Mouse (Mus musculus) forebrain, embryonic 11.5 days (tissue): Measurements from ENCODE around the gene Evi5. TPM values are rescaled to one million over a fixed set of nuclear protein-coding genes. Genes with fewer than 3 reads are reported as not detected.

Source experiments
- ATAC-seq: fragments of 200-750 bp; cut with Nextera tagmentation; replicated peaks from 2 replicates; pipeline ENCODE4 v1.8.0; 2017; ENCODE audit warnings: moderate TSS enrichment; ENCODE audit not compliant: low FRiP score
- DNase-seq: peaks from one replicate; pipeline ENCODE4 v3.0.0-alpha.2; 2017; ENCODE audit warnings: low spot score
- H3K27ac ChIP-seq: fragments of 300-500 bp; sonication (generic); 2 replicates; pipeline ENCODE4 v1.5.1; 2014; ENCODE audit warnings: low read depth, low read length
- H3K27me3 ChIP-seq: fragments of 300-500 bp; sonication (generic); 2 replicates; pipeline ENCODE4 v1.6.1; 2014; ENCODE audit warnings: mild to moderate bottlenecking, low read length, mixed read lengths; ENCODE audit not compliant: control insufficient read depth, insufficient read depth
- H3K36me3 ChIP-seq: fragments of 300-500 bp; sonication (generic); 2 replicates; pipeline ENCODE4 v1.6.1; 2014; ENCODE audit warnings: mild to moderate bottlenecking, low read length, moderate library complexity, mixed read lengths; ENCODE audit not compliant: control insufficient read depth, insufficient read depth
- H3K4me1 ChIP-seq: fragments of 300-500 bp; sonication (generic); replicated peaks from 2 replicates; pipeline ENCODE4 v1.6.1; 2014; ENCODE audit warnings: low read length, mixed read lengths; ENCODE audit not compliant: control insufficient read depth, insufficient read depth
- H3K4me2 ChIP-seq: fragments of 300-500 bp; sonication (generic); 2 replicates; pipeline ENCODE4 v1.6.1; 2014; ENCODE audit warnings: low read depth, mild to moderate bottlenecking, low read length, moderate library complexity, mixed read lengths; ENCODE audit not compliant: severe bottlenecking
- H3K4me3 ChIP-seq: fragments of 300-500 bp; sonication (generic); 2 replicates; pipeline ENCODE4 v1.5.1; 2014; ENCODE audit warnings: low read depth, low read length
- H3K9ac ChIP-seq: fragments of 300-500 bp; sonication (generic); 2 replicates; pipeline ENCODE4 v1.6.1; 2014; ENCODE audit warnings: low read length
- H3K9me3 ChIP-seq: fragments of 300-500 bp; sonication (generic); 2 replicates; pipeline ENCODE4 v1.6.1; 2016; ENCODE audit warnings: low read length, mixed read lengths; ENCODE audit not compliant: control insufficient read depth
- WGBS: fragments of 180-500 bp; shearing (Covaris S2); extraction: QIAGEN DNeasy Blood & Tissue Kit; methylation state at CpG from one replicate; pipeline ENCODE4 v1.1.7; 2014; 5-methylcytosine and 5-hydroxymethylcytosine counted together
- polyA plus RNA-seq: library from polyadenylated mRNA; unstranded; fragments of >200 nt; fragmentation: Nextera tagmentation; extraction: Ambion mirVana; gene quantifications from 2 replicates; pipeline ENCODE4 v1.2.1, GENCODE M21; 2014

Evi5 gene
- polyA plus RNA-seq, 1 experiment from 2014 or later = 50.7 TPM

DNA sequence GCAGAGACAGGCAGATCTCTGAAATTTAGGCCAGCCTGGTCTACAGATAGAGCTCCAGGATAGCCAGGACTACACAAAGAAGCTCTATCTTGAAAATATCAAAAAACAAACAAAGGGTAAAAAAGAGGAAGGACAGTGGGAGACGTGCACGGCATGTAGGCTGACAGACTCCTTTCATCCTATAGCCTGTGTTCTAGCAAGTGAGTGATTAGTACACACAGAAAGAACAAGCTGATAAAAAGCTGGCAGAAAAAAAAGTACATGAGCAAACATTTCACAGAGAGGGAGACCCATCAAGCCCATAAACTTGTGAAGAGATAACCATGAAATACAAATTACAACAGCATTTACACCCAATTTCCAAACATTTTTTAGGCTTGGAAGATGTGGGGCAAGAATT lies 163.2 kb downstream of the Evi5 start:
- H3K9me3 ChIP-seq = no peaks in the 10 kb centered on the region
- no peak for DNase-seq
- H3K27ac ChIP-seq = no peak overlapping the region
- H3K4me1 ChIP-seq = no peaks in the 10 kb centered on the region
- H3K4me2 ChIP-seq = no peak overlapping the region
- H3K4me3 ChIP-seq = no peak overlapping the region
- no peaks in the 10 kb centered on the region for H3K36me3 ChIP-seq
- no peak for ATAC-seq
- 78% methylated on average over 2 of the region's 2 CpGs for WGBS
- H3K9ac ChIP-seq = no peak overlapping the region
- H3K27me3 ChIP-seq = peaks cover 3% of the 10 kb centered on the region; the same call in 1 of the 2 replicates

DNA sequence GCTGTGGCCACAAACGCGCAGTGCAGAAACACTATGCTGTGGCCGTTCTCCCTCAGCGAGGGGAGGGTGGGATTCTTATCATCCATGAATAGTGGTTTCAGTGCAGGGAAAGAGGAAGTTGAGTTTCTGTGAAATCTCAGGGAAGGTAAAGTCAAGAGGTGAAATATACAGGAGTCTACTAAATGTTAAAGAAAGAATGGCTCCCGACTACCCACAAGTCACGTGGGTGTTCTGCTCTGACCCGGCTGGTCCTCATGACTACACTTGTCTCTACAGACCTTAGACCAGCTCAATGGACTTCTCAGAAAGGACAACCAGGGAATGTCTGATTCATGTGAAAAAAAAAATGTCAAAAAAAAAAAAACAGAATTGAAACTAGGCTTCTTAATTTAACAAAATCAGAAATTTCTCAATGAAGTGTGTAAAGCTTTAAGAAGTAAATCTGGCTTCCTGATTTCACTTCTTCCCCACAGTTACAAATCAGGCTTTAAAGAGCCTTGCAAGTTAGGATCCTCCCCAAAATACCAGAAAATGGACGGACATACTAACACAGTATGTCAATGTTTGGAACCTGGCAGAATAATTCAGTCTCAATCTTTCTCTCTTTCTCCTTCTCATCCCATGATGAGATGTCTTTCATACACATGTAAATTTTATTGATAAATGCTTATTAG lies 166.6 kb downstream of the Evi5 start:
- Histone ChIP-seq H3K36me3 (no peaks in the 10 kb centered on the region), H3K4me1 (no peaks in the 10 kb centered on the region), H3K4me2 (no peak overlapping the region), H3K4me3 (no peak overlapping the region), H3K9me3 (no peaks in the 10 kb centered on the region), H3K9ac (no peak overlapping the region), H3K27me3 (no peaks in the 10 kb centered on the region), H3K27ac (no peak overlapping the region)
- no peak for ATAC-seq
- DNase-seq = no peak
- 89% methylated on average over 8 of the region's 8 CpGs for WGBS

DNA sequence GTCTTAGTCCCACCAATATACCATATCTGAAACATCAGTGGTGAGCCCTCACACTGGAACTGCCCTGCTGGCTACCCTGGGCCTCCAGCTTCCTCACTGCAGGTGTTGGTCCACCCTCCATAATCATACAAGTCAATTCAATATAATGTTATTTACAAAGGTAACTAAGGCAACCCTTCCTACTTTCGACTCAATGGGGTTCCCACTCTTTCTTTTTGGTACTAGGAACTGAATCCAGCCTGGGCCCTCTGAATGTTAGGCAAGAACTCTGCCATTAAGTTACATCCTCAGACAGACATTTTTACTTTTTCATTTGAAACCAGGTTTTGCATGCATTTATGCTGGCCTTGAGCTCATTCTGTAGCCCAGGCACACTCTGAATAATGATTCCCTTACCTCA lies 168.6 kb downstream of the Evi5 start:
- WGBS = 75% methylated on average over 1 of the region's 1 CpGs
- H3K27ac ChIP-seq = no peak overlapping the region
- no peak overlapping the region for H3K9ac ChIP-seq
- DNase-seq = no peak
- ATAC-seq = no peak
- H3K36me3 ChIP-seq = no peaks in the 10 kb centered on the region
- H3K4me1 ChIP-seq = no peaks in the 10 kb centered on the region
- H3K9me3 ChIP-seq = no peaks in the 10 kb centered on the region
- no peaks in the 10 kb centered on the region for H3K27me3 ChIP-seq
- no peak overlapping the region for H3K4me2 ChIP-seq
- H3K4me3 ChIP-seq = no peak overlapping the region

DNA sequence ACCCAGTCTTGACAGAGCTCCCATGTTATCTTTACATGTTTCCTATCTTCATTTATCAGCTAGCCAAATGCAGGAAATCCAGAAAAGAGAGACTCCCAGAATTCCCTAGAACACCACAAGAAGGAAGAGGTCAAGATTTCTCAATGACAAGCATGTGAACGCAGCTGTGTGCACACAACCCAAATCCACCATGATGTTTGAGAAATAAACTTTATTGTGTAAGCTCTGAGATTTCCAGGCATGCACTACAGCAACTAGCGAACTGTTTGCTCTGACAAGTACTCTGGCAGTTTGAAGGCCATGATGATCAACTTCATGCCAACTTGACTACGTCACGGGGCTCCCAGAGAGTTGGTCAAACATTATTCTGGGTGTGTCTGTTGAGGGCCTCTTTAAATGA lies 169.2 kb downstream of the Evi5 start:
- no peak for DNase-seq
- no peak overlapping the region for H3K4me2 ChIP-seq
- 90% methylated on average over 4 of the region's 4 CpGs for WGBS

DNA sequence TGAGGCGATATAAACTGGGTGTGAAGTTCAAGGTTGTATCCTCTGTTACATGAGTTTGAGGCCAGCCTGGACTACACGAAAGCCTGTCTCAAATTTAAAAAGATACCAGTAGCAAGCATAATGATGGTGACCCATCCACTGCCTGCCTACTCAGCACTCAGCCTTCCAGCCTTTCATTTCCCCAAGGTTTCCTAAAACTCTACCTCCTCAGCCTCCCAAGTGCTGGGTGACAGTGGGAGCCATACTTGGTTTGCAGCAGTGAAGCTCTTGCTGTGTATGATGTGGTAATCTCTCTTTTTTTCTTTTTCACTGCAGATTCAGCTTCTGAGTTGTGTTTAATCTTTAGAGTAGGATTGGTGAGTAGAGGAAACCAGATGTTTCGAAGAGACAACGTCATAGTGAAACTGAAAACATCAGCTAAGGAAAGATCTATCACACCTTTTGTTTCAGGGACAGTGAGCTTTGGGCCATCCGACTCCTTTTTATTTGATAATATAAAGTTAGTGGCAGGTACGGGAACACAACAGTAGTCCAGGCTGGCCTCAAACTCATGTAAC lies 171.6 kb downstream of the Evi5 start:
- no peaks in the 10 kb centered on the region for H3K36me3 ChIP-seq
- no peak overlapping the region for H3K4me2 ChIP-seq
- no peaks in the 10 kb centered on the region for H3K27me3 ChIP-seq
- no peak overlapping the region for H3K27ac ChIP-seq
- ATAC-seq (no peak), DNase-seq (no peak)
- no peaks in the 10 kb centered on the region for H3K9me3 ChIP-seq
- 92% methylated on average over 6 of the region's 6 CpGs for WGBS
- no peaks in the 10 kb centered on the region for H3K4me1 ChIP-seq
- no peak overlapping the region for H3K9ac ChIP-seq
- no peak overlapping the region for H3K4me3 ChIP-seq

More for the DNA sequence above, 169.2 kb downstream of the Evi5 start:
- ATAC-seq = no peak
- H3K9ac ChIP-seq = no peak overlapping the region
- no peaks in the 10 kb centered on the region for H3K9me3 ChIP-seq
- no peak overlapping the region for H3K4me3 ChIP-seq
- H3K4me1 ChIP-seq = no peaks in the 10 kb centered on the region
- no peak overlapping the region for H3K27ac ChIP-seq
- H3K36me3 ChIP-seq = no peaks in the 10 kb centered on the region
- no peaks in the 10 kb centered on the region for H3K27me3 ChIP-seq

DNA sequence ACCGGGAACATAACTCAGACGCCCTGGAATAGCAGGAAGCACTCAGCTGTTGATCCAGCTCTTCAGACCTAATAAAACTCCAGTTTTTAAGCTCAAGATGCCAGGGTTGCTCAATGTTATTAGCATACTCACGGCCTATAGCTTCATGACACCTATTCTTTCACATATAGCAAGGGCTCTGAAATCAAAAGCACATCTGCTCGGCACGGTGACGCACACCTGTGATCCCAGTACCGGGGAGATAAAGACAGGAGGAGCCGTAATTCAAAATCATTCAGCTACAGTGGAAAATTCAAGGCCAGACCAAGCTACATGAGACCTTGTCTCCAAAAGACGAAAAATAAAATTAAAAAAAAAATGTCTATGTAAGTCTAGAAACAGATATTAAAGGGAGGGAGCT lies 173.2 kb downstream of the Evi5 start:
- no peak overlapping the region for H3K27ac ChIP-seq
- ATAC-seq (no peak), DNase-seq (no peak)
- H3K4me2 ChIP-seq = no peak overlapping the region
- no peaks in the 10 kb centered on the region for H3K4me1 ChIP-seq
- no peaks in the 10 kb centered on the region for H3K9me3 ChIP-seq
- 86% methylated on average over 9 of the region's 9 CpGs for WGBS
- H3K9ac ChIP-seq = no peak overlapping the region
- H3K27me3 ChIP-seq = no peaks in the 10 kb centered on the region
- no peak overlapping the region for H3K4me3 ChIP-seq
- no peaks in the 10 kb centered on the region for H3K36me3 ChIP-seq

DNA sequence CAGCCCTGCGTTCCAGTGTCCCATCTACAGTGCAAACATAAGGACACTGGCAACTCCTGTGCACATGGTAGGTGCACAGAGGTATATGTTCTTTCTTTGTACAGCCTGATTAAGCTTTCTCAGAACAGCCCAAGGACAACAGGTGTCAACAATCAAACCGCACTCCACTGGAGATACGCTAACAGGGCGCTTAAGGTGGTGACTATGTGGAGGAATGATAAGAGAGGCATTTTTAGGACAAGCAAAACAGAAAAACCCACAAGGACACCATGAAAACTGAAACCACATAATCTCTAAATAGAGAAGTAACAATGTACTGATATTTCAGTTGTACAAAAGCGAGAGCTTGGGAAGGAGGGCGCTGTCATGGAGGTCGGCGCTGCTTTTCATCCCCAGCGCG lies 174.0 kb downstream of the Evi5 start:
- no peak overlapping the region for H3K4me3 ChIP-seq
- WGBS = 94% methylated on average over 10 of the region's 10 CpGs
- H3K4me2 ChIP-seq = no peak overlapping the region
- no peak overlapping the region for H3K9ac ChIP-seq
- H3K4me1 ChIP-seq = no peaks in the 10 kb centered on the region
- DNase-seq = no peak
- no peak for ATAC-seq
- H3K9me3 ChIP-seq = no peaks in the 10 kb centered on the region
- no peaks in the 10 kb centered on the region for H3K27me3 ChIP-seq
- H3K36me3 ChIP-seq = no peaks in the 10 kb centered on the region
- no peak overlapping the region for H3K27ac ChIP-seq

DNA sequence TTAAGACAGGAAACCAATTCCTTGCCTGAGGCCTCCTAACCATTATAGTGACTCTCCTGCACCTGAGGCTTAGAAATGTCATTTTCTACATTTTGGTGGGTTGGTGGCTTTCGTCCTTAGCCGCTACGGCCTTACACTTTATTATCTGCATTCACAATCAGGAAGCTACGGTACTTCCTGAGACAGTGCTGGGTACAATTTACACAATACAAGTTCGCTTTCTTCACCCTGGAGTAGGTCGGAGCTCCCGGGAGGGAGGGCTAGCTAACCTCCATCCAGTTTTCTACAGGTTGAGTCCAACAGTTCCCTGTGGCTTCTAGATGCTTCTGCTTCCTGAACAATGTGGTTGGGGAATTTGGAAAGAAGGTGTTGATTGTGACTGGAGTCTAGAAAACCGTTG lies 176.0 kb downstream of the Evi5 start:
- H3K9ac ChIP-seq = no peak overlapping the region
- WGBS = 88% methylated on average over 8 of the region's 8 CpGs
- no peak overlapping the region for H3K4me2 ChIP-seq
- no peaks in the 10 kb centered on the region for H3K36me3 ChIP-seq
- H3K4me3 ChIP-seq = no peak overlapping the region
- H3K27me3 ChIP-seq = no peaks in the 10 kb centered on the region
- no peak overlapping the region for H3K27ac ChIP-seq
- no peaks in the 10 kb centered on the region for H3K9me3 ChIP-seq
- no peak for ATAC-seq
- no peaks in the 10 kb centered on the region for H3K4me1 ChIP-seq
- DNase-seq = no peak

DNA sequence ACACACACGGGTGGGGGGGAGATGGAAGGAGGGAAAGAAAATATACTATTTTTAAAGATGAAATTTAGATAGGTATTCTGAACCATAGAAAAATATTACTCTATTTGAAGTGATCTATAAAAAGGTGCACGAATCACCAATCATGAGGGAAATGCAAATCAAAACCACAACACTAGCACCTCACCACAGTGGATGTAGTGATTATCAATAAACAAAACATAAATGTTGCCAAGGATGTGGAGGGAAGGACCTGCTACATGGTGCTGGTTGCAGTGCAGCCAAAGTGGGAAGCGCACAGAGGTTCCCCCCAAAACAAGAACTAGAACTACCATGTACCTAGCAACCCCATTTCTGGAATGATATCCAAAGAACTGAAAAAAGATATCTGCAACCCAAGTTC lies 179.9 kb downstream of the Evi5 start:
- Histone ChIP-seq H3K36me3 (no peaks in the 10 kb centered on the region), H3K27me3 (no peaks in the 10 kb centered on the region), H3K4me2 (no peak overlapping the region), H3K4me3 (no peak overlapping the region), H3K4me1 (no peaks in the 10 kb centered on the region), H3K9me3 (no peaks in the 10 kb centered on the region), H3K27ac (no peak overlapping the region), H3K9ac (no peak overlapping the region)
- no peak for ATAC-seq
- DNase-seq = no peak
- 89% methylated on average over 3 of the region's 3 CpGs for WGBS
